Mouse (Mus musculus) lung, postnatal 36 days (tissue): Measurements from ENCODE around the gene Aldh18a1.
"Not testable (repeated sequence)": the region's sequence is repeated elsewhere in the genome, so short reads cannot be mapped to it uniquely, and the experiment has no call there.

Source experiments
- DNase-seq: peaks from one replicate; pipeline ENCODE4 v3.0.0; 2022; ENCODE audit warnings: mixed read lengths

Aldh18a1 gene

DNA sequence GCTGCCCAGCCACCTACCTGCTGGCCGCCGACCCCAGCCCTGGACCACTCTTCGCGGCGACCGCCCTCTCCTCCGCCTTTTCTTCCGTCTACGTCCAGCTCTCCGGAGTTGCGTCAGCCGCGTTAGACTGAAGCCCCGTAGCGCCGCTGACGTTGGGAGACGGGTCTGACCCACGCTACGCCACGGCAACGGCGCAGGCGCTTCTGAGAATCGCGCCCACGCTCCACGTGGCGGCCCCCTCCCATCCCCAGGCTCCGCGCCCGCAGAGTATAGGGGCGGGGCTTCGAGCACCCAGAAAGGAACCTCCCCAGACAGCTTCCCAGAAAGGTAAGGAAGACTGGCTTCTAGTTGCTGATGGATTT is at the start of gene Aldh18a1:
TSS of gene Aldh18a1 (minus strand) at position 171 of the 362 bp plus-strand sequence.
- DNase-seq, result peak; percentile 95

- DNase-seq, result peak; percentile 69
These were observed 49.3 kb upstream of the Aldh18a1 start for GRCm38 (mm10) chr19:40637601-40638000.

GRCm38 (mm10) chr19:40637091-40637490 is 48.8 kb upstream of the Aldh18a1 start:
- DNase-seq, result peak; percentile 77

- DNase-seq, result no peak
These were observed 44.9 kb upstream of the Aldh18a1 start for GRCm38 (mm10) chr19:40633144-40633543.

DNA sequence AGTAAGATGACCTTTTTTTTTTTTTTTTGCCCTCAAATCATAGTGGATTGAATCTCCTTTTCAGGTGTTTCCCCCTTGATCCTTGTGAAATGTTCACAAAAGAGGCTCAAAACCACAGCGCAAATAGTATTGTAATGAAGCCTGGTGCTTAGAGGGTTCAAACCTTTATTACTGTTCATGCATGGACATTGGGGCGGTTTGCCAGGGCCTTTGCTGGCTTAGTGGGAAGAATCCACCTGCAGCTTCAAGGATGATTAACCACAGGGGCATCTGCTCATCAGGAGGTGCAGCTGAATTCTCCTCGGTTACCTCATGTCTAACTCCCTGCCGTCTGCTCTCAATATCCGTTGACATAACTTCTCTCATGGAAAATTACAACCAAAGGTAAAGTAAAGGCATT is 44.4 kb upstream of the Aldh18a1 start:
- DNase-seq, result no peak

GRCm38 (mm10) chr19:40632193-40632592 is 43.9 kb upstream of the Aldh18a1 start:
- DNase-seq, result no peak

GRCm38 (mm10) chr19:40630606-40631005 is 42.3 kb upstream of the Aldh18a1 start:
- DNase-seq, result peak; percentile 61

DNA sequence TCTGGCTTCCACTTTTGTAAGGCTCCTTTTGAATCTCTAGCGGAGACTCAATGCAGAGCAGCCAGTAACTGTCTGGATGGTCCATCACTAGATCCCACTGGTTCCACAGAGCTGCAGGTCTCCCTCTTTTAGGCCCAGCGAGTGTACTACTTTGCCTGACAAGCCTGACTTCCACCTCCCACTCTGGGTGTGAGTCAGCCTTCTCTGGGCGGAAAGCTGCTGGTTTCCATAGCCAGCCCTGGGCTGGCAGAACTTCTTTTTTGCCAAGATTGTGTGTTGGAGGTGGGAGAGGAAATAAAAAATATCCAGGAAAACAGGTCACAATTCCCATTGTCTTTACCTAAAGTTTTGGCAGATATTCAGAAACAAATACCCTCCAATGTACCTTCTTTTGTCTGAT is 41.8 kb upstream of the Aldh18a1 start:
- peak; percentile 45 for DNase-seq

- DNase-seq, result no peak
These were observed 40.7 kb upstream of the Aldh18a1 start for GRCm38 (mm10) chr19:40628950-40629349.

DNA sequence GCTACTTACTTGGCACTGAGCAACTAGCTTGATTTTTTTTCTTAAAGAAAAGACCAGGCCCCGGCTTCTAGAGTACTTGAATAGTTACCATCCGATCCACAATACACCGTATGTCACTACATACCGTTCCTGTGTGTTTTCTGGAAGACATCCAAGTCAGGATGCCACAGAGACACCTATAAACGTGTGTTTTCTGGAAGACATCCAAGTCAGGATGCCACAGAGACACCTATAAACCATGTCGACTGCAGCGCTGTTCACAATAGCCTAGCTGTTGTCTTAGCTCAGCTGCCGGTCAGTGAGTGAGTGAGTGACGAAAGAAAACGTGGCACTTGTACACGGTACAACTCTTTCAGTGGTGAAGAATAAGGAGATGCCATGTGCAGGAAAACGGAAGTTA is 37.7 kb upstream of the Aldh18a1 start:
- no peak for DNase-seq

GRCm38 (mm10) chr19:40621616-40622015 is 33.4 kb upstream of the Aldh18a1 start:
- DNase-seq, result not testable (repeated sequence)

DNA sequence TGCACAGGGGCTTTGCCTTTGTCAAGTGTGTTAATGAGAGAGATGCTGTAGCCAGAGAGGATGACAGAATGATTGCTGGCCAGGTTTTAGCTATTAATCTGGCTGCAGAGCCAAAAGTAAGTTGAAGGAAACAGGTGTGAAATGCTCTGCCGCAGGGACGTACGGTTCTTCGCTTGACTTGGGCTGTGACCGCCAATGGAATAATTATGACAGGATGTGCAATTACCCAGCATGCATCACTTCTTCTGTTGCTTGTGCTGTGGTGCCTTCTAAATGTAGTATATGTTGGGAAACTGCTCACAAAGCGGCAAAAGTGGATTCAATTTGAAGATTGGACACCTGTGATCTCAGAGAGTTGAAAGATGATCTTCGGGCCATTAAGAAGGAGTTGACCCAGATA is 27.8 kb upstream of the Aldh18a1 start:
- no peak for DNase-seq

- DNase-seq, result no peak
These were observed 26.5 kb upstream of the Aldh18a1 start for GRCm38 (mm10) chr19:40614811-40615210.

DNA sequence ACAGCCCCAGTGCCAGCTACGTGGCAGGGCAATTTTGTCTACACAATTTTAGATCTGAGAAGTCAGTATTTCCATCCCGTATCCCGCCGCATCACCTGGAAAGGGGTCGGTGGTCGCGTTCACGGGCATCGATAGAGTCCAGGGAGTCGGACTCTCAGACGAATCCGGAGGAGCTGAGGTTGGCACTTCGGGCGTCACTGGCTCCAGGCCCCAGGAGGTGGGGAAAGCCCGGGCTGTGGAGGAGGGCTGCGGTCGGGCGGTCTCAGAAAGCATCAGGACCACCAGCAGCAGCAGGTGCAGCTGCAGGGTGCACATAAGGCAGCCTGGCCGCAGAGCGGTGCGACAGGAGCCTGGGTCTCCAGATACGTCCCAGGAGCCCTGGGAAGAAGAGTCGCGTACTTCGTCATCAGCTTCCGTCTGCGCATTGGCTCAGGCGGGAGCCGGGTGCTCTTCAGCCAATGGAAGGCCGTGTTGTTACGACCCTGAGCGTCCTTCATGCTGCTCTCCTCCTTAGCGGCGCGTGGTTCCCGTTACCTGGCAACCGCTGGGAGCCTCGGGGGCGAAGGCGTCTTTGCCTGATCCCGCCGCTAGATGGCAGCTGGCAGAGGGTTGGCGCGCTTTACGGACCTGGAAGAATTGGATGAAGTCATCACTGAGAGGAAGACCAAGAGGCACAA is 23.7 kb upstream of the Aldh18a1 start, which contains the start of the genes Tctn3 and Entpd1:
TSS of gene Tctn3 (minus strand) at position 404 of the 677 bp plus-strand sequence.
TSS of gene Entpd1 (plus strand) at position 537 of the 677 bp plus-strand sequence.
- DNase-seq, result peak; percentile 97

- DNase-seq, result no peak
These were observed 19.4 kb upstream of the Aldh18a1 start for GRCm38 (mm10) chr19:40607676-40608075.

- no peak for DNase-seq
These were observed 16.9 kb upstream of the Aldh18a1 start for GRCm38 (mm10) chr19:40605189-40605588.

DNA sequence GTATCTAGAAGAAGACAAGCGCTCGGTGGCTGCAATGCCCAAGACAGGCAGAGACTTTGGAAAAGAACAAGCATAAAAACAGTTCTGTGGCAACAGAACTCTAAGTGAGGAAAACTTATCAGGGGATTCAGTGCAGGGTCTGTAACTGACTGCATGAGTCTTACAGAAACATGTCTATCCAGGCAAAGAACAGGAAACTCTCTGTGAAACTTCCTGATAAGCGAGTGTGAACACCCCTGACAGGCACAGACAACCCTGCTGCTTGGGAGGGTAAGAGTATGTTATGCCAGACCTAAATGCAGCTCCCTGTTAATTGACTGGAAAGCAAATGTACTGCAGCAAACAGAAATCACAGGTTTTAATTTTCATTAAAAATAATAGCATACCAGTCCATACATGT is 13.6 kb upstream of the Aldh18a1 start:
- DNase-seq, result no peak

GRCm38 (mm10) chr19:40600846-40601245 is 12.6 kb upstream of the Aldh18a1 start:
- DNase-seq, result not testable (repeated sequence)

- no peak for DNase-seq
These were observed 7.6 kb upstream of the Aldh18a1 start for GRCm38 (mm10) chr19:40595831-40596230.

GRCm38 (mm10) chr19:40595231-40595630 is 7.0 kb upstream of the Aldh18a1 start:
- DNase-seq, result no peak

- peak; percentile 4 for DNase-seq
These were observed 1.2 kb upstream of the Aldh18a1 start for GRCm38 (mm10) chr19:40589530-40589880.

GRCm38 (mm10) chr19:40588847-40589529 is 725 bp upstream of the Aldh18a1 start:
- peak; percentile 97 for DNase-seq

DNA sequence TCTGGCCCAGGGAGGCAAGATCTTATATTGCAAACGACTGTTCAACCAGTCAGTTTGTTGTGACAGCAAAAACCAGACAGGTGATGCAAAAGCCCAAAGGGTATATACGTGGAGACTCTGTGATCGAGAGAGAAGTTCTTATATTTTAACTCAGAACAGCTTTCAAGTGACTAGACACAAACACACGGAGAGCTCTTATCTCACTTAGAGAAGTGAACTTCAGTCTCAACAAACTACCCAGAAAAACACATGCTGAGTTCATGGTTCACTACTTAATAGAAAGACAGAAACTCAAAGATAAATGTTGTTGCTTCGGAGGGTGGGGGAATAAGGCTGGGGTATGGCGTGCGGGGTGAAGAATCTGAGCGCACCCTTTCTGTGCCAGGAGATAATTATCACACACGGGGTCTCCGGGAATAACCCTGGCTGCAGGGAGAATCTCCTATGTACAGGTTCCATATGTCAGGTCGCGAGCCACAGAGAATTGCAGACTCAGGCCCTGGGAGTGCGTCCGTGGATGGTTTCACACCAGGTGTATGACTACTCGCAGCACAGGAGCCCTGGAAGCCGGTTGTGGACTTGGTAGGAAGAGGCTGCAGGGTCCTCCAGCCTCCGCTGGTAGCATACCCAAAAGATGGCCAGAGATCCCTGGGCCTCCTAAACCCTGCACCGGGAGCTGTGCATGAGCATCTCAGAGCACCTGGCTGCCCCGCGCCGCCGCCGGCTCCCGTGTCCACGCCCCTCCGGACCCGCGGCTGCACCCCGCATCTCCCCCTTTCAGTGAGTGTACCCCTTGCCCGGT is 571 bp downstream of the Aldh18a1 start:
- DNase-seq, result no peak

DNA sequence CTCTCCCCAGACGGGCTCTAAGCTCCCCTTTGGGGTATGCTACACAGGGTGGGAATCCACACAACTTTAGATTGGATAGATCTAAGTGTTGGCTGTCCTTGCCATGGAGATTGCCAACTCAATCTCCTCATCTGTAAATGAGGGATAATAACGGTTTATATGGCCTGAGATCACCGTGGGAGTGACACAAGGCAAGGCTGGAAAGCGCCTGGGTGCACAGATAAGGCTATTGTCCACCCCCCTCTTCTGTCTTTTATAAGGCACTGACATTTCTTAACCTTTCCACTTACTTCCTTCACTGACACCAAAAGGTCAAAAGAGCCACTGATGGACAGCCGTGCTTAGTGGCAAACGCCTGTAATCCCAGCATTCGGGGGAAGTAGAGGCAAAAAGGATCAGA is 1.4 kb downstream of the Aldh18a1 start:
- DNase-seq, result no peak
